Mouse (Mus musculus): Measurements from ENCODE around the gene Srebf1. TPM values are rescaled to one million over a fixed set of nuclear protein-coding genes. Genes with fewer than 3 reads are reported as not detected.
A peak's percentile ranks its signal among the peaks of the same experiment; 100 is the strongest.

Srebf1 gene
- total RNA-seq (2015) (20.9 and 23.3 TPM in 2 replicates), total RNA-seq (2017) (20.6 and 29.3 TPM in 2 replicates)

DNA sequence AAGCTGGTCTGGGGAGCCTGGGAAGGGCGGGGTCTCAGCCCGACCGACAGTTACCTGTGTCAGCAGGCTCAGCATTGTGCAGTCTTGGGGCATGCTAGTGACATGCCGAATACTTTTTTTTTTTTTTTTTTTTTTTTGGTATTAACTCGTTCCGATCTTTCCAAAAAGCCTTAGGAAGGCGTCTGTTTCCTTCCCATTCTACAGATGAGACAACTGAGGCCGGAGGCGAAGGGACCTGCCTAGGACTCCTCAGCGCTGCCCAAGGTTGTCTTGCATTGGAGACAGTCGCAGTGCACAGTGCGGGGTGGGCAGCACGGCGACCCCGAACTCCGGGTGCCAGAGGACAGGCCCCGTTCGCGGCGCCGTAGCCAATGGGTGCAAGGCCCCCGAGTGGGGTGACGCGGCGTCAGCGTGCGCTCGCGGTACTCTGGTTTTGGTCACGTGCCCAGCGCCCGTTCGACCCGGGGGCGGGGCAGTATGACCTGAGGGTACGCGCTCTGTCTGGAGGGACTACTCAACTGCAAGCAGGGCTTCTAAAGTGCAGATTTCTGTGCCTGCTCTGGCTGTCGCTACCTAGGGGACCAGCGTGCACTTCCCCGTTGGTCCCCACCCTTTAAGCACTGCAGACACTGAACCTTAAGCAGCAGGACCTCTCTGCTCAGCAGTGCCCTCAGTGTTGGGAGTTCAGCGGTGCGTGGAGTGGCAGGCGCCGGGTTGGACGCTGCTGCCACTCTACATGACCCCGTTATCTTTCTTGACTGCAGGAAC, at the start of gene Srebf1:
Gene Srebf1 (minus strand): TSS at position 113 of the 768 bp plus-strand sequence.
- ATAC-seq (replicated peaks; ENCODE audit: poor library complexity) = peak; percentile 70

DNA sequence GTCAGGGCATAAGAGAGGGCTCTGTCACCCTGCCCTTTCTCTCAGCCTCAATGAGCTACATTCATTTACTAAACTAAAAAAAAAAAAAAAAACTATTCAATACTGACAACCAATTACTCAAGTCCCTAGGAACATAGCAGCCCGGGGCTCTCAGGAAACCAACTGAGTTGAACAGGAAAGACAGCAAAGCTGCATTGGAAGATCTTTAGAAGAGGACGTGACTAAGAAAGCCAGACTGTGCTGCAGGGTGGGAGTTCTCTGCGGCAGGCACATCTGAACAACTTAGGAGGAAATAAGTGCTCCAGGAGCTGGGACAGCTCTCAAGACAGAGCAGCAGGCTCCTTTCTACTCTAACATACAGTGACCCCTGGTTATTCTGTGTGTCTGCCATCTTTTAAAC, 46.2 kb upstream of the Srebf1 start:
- ATAC-seq (replicated peaks; ENCODE audit: poor library complexity) = no peak

DNA sequence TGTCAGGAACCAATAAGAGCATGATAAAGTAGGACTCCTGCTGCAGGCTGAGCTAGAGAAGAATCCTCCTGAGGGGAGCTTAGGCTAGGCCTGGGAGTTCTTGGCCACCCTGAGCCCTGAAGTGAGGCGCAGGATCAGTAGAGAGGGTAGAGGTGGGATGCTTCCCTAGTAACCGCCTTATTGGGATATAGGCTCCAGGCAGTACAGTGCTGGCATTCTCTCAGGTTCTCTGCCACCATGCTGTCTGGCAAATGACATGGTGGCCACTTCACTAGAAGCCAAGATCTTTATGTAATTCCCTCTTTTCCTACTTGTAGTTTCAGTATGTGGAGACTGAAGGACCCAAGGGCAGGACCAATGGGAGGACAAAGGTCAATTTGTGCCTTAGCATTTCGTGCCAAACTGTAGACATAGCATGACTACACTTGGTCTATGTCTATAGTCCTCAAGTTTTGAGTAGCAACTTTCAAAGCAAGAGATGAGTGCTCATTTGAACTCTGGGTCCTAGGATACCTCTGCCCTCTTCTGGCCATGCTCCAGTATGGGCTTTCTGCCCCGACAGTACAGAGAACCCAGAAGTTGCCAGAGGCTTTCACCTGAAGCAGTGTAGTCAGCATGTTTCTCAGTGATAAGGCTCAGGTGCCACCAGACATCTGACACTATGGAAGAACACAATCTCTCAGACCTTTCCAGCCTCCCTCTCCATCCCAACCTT, 43.0 kb upstream of the Srebf1 start:
- ATAC-seq (replicated peaks; ENCODE audit: poor library complexity) = no peak

DNA sequence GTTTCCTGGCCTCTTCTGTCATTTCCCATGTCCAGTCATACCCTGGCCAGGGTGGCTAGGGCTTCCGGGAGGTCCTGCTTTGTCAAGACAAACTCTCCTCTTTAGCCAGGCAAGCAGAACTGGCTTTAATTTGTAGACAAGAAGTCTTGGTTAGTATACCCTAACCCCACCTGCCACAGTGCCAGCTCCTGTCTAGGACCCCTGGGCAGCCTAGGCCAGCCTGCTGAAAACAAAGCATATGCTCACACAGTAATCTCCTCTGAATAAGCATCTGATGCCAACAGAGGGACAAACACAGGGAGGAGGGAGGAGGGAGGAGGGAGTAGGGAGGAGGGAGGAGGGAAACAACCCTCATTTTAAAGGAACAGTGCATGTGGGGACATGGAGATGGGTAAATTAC, 42.3 kb upstream of the Srebf1 start:
- ATAC-seq (replicated peaks; ENCODE audit: poor library complexity) = no peak

DNA sequence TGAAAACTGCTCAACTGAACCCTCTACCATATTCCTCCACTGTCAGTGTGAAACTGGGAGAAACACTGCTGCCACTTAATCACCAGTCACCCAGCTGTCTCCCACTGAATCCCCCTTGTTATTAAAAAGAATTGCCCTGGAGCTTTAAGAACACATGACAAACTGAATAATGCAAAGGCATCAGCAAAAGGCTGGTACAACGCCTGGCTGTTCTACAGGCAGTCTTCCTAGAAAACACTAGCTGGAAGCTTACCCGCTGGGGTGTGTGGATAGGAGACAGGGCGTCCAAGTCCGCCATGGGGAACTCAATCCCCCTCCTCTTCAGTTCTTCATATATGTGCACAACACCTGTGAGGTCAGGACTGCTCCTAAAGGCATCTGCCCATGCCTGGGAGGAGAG, 40.0 kb upstream of the Srebf1 start:
- no peak for ATAC-seq (replicated peaks; ENCODE audit: poor library complexity)

DNA sequence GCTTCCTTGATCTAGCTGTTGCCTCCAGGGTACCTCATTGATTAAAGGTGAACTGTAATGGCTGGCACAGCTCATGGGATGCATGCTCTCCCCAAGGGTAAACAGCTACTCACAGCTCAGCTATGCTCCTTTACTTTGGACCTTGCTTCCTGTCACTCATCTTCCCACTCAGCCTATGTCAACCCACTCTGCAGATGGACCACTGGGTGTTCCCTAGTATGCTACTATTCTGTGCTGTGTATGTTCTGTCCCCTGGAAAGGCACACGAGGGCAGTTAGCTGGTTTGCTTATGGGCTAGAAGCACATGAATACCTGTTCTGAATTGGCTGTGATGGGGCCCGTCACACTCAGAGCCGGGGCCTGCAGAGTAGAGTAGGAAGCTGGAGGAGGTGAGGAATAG, 38.4 kb upstream of the Srebf1 start:
- no peak for ATAC-seq (replicated peaks; ENCODE audit: poor library complexity)

DNA sequence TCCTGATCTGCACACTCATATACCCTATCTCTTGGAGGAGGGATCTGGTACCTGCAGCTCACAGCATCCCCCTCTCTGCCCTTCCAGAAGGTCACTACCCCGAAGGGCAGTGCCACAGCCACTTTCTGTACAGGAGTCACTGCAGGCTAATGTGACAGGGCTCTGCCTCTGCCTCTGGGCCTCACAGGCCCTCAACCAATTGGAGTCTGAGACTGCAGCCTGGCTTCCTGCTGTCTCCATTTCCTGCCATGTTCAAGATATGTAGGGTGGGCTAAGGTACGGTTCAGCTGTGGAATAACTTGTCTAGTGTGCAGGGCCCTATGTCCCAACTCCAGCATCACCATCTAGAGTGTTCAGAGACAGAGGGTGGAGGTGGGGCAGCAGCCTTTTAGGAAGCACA, 35.3 kb upstream of the Srebf1 start:
- ATAC-seq (replicated peaks; ENCODE audit: poor library complexity) = no peak

DNA sequence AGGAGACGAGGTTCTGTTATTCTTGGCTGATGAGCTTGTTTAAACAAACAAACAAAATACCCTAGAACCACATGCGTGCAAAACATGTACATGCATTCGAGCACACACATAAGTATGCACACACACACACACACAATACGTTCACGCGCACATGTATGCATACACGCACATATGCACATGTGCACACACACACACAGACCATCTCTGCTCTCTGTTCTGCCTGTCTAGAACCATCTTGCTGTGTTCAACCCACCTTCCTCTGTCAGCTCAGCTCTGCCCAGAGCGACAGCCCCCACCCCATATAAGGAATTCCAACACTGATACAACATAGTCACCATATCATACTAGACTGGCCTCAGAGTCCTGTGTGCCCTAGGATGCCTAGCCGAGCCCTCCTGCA, 34.3 kb upstream of the Srebf1 start:
- ATAC-seq (replicated peaks; ENCODE audit: poor library complexity) = no peak

DNA sequence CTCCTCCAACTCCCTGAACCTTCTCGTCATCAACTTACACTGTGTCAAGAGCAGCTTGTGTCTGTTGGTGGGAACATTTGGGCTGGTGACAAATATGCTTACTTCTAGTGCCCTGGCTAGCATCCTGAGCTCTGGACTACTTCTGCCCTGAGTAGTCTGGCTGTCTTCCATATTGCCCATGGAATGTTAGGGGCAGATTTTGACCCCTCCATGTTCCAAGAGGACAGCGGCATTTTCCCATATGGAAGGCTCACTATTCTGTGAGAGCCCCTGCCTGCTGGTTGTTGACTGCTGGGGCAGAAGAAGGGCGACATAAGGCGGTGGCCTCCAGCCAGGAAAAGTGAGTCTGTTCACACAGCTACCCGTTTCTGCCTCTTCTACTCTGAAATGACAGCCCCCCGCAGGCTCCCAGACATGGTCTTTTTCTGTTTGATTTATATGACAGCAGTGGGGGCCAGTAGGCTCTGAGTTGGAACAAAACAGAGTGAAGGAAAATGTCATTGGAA, 33.8 kb upstream of the Srebf1 start:
- ATAC-seq (replicated peaks; ENCODE audit: poor library complexity) = no peak

DNA sequence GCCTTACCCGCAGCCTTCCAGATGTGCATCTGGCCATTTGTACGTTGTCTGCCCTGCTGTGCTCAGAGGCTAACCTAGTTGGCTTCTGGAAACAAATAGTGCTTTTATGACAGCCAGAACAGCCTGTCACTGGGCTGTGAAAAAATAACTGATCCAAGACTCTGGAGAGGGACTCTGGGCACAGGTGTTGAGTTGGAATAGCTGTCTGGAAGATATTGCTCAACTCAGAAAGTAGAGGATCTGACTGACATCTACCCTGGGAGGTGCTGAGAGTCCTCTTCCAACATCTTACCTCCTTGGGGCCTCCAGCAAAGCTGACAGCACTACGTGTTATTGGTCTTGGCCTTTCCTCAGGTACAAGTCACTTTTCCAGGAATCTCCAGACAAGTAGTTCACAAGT, 33.3 kb upstream of the Srebf1 start:
- ATAC-seq (replicated peaks; ENCODE audit: poor library complexity) = no peak

DNA sequence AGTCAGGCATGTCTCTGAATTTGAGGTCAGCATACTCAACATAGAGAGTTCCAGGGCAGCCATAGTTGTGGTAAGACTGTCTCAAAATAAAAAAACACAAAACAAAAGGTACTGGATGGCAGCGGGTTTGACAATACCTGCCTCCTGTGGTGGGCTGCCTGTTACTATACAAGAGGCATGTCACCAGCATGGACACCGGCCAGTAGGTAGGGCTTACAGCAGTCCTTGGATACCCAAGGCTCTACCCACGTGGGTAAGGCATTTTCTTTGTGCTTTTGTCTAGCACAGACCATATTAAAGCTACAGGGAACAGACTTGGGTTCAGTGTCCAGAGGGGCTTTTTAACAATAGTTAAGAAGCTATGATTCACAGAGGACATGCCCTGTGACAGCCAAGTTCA, 32.8 kb upstream of the Srebf1 start:
- no peak for ATAC-seq (replicated peaks; ENCODE audit: poor library complexity)

DNA sequence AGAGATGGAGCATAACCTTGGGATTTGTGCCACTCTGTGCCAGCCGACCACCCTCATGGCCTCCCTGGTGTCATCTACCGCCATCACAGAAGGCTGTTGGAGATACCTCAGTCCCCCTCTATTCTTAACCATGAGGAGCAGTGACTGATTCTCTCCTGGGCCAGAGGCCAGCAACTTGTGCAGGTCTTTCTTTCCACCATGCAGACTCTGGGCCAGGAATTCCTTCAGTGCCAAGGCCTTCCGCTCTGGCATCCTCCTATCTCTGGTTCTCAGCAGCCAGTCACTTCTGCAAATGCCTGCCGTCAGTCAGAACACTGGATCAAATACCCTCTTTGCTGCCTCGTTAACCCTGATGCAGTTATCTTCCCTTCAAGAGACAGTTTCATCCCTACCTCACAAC, 31.9 kb upstream of the Srebf1 start:
- ATAC-seq (replicated peaks; ENCODE audit: poor library complexity) = no peak

DNA sequence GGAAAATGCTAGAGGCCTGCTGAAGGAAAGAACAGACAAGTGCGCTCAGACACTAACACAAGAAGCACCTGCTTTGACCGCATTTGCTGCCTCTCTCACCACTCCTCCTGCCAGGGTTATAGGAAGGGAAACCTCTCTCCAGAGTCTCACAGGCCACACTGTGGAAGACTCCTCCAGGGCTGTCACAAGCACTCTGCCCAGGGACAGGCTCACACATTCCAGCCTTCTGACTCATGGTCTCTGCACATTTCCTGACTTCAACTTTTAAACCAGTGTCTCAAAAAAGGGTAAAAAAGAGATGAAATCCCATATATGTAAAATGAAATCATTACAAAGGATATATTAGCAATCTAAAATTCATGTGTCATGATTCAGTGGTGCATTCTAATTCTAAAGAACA, 31.2 kb upstream of the Srebf1 start:
- ATAC-seq (replicated peaks; ENCODE audit: poor library complexity) = no peak

DNA sequence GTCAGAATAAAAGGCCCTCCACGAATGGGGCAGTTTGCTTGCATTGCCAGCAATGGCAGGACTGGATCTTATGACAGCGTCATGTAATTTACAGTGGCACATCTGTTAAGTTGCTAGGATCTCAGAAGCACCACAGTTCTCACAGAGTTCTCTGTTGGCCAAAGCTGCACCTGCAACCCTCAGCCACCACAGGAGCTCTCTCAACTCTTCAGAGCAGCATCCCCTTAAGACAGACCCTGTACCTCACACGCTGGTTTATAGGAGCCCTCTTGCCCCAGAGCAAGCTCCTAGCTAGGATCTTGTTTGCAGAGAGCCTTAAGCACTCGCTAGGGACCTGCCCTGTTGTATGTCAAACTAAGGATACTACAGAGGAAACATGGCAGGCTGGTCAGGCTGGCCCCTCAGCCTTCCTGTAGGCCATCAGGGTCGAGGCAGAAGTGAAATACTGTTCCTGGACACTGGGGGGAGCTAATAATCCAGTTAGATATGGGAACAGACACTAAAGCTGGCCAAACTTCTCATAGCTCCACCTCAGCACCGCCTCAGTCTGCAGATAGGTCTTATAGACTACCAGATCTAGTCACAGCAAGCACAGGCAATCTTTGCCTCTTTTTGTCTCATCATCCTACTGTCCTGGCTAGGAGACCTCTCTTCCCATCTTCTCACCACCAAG, 28.7 kb upstream of the Srebf1 start:
- ATAC-seq (replicated peaks; ENCODE audit: poor library complexity) = peak; percentile 96

DNA sequence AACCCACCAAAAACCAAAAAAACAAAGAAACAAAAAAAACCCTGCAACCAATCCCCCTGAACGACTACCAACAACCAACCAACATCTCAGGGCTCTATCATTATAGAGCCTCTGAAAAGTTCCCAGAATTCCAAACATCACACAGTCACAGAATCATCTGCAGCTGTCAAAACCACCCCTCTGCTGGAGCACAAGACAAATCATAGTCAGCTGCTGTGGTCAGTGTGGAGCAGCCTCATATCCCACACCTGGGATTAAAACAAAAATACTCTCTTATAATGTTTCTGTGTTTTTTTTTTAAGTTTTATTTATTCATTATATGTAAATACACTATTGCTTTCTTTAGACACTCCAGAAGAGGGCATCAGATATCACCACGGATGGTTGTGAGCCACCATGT, 27.5 kb upstream of the Srebf1 start:
- no peak for ATAC-seq (replicated peaks; ENCODE audit: poor library complexity)

DNA sequence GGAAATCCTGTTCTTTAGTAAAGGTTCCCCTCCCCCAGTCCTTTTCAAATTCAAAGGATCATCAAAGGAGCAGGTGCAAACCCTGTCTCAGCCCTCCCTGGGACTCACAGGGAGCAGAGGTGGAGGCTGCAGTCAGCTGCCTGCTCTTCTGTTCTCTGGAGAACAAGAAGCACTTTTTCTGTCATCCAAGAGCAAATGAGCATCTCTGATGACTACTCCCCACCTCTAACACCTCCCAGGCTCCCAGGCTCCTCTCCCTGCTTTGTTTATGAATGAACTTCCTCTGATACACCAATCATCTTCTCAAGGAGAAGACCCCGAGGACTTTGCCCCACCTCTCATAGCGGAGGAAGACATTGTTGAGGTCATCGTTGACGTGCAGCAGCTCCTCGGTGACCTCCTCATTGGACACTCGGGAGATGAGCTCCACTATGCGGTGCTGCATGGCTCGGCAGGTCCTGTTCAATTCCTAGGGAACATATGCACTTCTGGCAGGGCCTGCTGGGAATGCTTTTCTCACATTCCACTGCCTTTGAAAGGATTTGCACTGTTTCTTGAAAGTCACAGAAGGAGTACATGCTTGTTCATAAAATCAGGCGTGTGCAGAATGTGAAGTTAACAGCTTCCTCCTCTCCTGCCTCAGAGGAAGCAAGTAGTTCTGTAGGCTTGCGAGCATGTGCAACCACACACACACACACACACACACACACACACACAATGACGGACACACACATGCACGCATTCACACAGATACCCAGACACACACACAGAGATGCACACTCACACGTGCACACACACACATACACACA, 26.4 kb upstream of the Srebf1 start:
- ATAC-seq (replicated peaks; ENCODE audit: poor library complexity) = no peak

DNA sequence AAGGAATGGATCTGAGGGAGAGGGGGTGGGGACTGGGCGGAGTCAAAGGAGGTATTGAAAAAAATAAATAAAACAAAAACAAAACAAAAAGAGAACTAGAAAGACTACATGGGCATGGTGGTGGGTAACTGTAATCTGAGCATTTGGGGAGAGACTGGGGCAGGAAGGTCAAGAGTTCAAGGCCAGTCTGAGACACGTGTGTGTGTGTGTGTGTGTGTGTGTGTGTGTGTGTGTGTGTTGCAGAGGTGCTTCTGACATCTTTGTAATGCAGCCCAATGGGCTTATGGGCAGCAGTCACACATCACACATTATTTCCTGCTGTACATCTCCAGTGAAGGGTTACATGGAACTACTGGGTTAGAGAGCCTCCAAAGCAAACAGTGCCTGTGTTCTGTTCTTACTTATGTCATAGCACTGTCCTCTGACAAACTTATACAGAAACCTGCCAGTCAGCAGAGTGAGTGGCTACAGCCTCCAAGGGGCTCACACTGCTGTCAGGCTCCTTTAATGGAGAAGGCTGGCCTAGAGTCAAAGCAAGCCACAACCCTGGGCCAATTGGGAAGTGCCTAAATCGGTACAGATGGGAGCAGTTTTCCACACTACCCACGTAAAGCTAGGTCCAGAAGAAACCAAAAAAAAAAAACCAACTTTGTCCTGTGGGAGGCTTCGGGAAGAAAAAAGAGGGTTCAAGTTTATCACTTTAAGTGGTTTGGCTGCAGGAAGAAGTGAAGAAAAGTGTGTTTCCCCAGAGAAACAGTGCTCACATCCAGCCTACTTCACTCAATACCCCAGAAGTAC, 25.6 kb upstream of the Srebf1 start:
- ATAC-seq (replicated peaks; ENCODE audit: poor library complexity) = no peak

DNA sequence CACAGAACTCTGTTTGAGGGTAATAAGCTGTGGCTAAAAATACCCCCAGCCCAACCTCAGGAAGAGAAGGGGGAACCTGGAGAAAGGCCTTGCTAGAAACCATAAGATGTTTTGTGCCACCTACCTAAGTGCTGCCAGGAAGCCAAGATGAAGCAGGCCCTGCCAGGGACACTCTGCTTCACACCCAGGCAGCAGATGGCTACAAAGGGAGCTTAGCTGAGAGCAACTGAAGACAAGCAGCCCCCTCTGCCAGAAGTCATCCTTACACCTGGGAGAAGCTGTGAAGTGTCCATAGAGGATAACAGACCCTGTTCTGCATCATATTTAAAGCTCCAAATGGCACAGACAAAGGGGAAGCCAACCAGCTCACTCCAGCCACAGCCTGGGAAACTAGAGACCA, 23.7 kb upstream of the Srebf1 start:
- no peak for ATAC-seq (replicated peaks; ENCODE audit: poor library complexity)

DNA sequence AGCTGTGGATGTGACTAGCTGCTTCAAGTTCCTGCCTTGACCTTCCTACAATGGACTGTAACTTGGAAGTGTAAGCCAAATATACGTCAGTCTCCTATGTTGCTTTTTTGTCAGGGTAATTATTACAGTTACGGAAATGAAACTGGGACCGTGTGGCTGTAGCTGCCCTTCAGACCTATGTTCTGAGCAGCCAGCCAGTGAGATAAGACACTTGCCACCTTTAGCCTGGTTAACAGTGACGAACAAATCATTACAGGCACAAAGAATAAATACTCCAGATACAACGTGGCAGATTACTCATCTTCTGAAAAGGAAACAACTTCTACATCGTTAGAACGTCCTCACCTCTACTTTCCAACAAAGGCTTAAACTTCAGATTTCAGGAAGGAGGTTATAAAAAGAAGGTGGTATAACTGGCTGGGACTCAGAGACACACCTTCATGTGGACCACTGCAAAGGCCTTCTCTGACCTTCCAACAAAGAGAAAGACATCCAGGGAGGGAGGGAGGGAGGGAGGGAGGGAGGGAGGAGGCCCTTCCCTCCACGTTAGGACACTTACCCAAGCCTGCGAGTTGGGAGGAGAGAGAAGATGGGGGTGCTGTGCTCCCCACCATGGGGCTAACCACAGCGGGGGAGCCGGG, 22.2 kb upstream of the Srebf1 start:
- no peak for ATAC-seq (replicated peaks; ENCODE audit: poor library complexity)

DNA sequence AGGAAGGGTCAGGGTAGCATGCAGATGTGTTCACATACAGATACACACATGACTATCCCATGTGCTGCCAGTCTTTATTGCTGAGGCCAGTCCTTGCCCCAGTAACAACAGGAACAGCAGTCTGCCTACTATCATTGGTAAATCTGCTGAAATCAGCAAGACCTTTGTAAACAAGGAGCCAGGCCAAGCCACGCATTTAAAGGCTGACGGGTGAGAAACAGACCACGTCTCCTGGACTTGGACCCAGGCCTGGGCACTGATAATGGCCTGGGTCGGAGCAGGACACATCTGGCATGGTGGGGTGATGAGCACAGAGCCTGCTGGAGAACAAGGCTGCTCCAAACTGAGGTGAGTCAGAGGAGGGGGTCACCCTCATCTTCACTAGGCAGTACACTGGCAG, 18.1 kb upstream of the Srebf1 start:
- ATAC-seq (replicated peaks; ENCODE audit: poor library complexity) = no peak

Measured in megakaryocyte progenitor cell, adult 5-6 weeks (primary cell).